Mouse (Mus musculus): ENCODE results near the gene Atf3.

Gene Atf3

GRCm38 (mm10) chr1:191217939-191218338, at the start of gene Atf3:
Gene Atf3, minus strand, starts transcription at chr1:191218039.
- DNase-seq (ENCODE audit: low read depth, low spot score), result no peak

GRCm38 (mm10) chr1:191267162-191267561, 49.3 kb upstream of the Atf3 start:
- no peak for DNase-seq (ENCODE audit: low read depth, low spot score)

- no peak for DNase-seq (ENCODE audit: low read depth, low spot score)
Measured at GRCm38 (mm10) chr1:191263471-191263870, 45.6 kb upstream of the Atf3 start.

DNA sequence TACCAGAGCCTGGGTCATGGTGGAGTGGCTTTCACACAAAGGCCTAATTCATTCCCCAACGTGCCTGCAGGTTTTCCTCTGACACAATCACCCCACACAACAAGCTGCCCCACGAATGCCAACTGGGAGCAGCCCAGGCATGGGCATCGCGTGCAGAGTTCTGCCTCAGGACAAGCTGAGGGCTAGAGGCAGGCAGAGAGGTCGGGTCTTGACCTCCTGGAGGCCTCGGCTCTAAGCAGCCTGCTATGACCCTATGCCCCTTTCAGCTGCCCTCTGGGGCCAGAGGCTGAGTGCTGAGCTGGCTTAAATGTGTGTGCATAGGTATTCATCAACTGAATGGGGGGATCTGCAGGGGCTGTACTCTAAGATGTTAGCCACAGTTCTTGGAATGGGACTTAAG, 44.0 kb upstream of the Atf3 start:
- no peak for DNase-seq (ENCODE audit: low read depth, low spot score)

GRCm38 (mm10) chr1:191259661-191260060, 41.8 kb upstream of the Atf3 start:
- DNase-seq (ENCODE audit: low read depth, low spot score), result no peak

GRCm38 (mm10) chr1:191259121-191259520, 41.3 kb upstream of the Atf3 start:
- DNase-seq (ENCODE audit: low read depth, low spot score), result no peak

DNA sequence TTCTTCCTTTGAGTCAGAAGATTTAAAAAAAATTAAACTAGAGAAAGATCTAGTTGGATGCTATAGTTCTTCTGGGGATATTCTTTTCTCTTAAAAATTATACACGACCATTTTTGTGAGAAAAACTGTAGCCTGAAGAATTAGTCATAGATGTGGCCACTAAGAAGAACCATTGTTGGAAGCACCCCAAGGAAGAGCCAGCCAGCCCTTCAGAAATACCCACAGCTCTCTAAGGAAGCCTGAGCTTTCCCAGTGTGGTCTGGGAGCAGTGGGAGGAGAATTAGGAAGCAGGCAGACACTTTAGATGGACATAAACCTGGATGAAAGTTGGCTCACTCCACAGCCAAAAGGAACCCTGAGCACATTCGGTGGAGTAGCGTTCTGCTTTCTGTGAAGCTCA, 40.7 kb upstream of the Atf3 start:
- no peak for DNase-seq (ENCODE audit: low read depth, low spot score)

GRCm38 (mm10) chr1:191257981-191258380, 40.1 kb upstream of the Atf3 start:
- DNase-seq (ENCODE audit: low read depth, low spot score), result no peak

DNA sequence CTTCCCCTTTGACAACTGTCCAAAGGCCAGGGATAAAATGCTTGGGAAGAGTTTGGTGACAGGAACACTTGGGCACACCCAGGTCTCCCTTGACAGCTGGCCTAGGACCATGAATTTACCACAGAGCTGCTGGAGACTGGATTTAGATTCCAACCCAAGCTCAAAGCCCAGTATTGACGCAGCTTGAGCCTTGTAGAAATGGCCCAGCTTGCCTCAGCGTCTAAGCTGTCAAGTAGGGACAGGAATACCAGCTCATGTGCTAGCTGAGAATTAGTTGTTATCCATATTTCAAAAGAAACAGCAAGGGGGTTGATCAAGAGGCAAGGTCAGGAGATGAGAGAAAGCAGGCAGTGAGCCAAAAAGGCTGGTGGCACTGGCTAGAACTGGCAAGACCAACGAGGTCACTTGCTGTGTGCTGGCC, 39.5 kb upstream of the Atf3 start:
- DNase-seq (ENCODE audit: low read depth, low spot score), result no peak

GRCm38 (mm10) chr1:191256566-191257350, 38.9 kb upstream of the Atf3 start:
- no peak for DNase-seq (ENCODE audit: low read depth, low spot score)

GRCm38 (mm10) chr1:191256134-191256533, 38.3 kb upstream of the Atf3 start:
- DNase-seq (ENCODE audit: low read depth, low spot score), result no peak

- no peak for DNase-seq (ENCODE audit: low read depth, low spot score)
Measured at GRCm38 (mm10) chr1:191254448-191254847, 36.6 kb upstream of the Atf3 start.

GRCm38 (mm10) chr1:191253636-191254035, 35.8 kb upstream of the Atf3 start:
- no peak for DNase-seq (ENCODE audit: low read depth, low spot score)

DNA sequence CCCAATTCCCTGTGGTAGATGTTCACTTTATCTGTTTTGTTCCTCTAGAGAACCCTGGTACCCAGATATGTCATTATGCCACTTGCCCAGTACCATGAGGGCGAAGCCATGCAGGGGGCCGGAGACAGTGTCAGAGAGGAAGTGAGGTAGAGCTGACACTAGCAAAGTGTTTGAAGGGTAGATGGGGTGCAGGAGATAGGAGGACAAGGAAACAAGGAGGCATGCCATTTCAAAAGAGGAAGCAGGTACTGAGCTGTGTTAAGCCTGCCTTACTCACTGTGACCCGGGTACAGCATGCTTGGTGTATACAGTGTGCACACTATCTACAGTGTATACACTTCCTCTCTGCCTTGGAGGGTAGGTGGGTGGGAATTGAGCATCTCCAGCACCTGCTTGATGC, 32.1 kb upstream of the Atf3 start:
- DNase-seq (ENCODE audit: low read depth, low spot score), result no peak

DNA sequence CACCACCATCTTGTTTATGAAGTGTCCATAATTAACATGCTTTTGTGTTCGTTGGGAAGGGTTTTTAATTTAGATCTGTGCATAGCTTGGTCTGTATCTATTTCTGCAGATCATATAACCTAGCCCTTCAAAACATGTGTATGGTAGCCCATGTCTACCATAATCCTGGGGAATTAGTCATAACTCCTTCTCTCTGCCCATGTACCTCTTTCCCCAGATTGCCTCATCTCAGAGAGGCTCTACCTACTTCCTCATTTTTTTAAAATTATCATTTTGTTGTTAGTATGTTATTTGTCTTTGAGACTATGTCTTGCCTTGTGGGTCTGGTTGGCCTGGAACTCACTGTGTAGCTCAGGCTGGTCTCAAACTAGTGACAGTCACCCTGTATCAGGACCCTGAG, 30.6 kb upstream of the Atf3 start:
- DNase-seq (ENCODE audit: low read depth, low spot score), result no peak

- DNase-seq (ENCODE audit: low read depth, low spot score), result no peak
Measured at GRCm38 (mm10) chr1:191247561-191247960, 29.7 kb upstream of the Atf3 start.

DNA sequence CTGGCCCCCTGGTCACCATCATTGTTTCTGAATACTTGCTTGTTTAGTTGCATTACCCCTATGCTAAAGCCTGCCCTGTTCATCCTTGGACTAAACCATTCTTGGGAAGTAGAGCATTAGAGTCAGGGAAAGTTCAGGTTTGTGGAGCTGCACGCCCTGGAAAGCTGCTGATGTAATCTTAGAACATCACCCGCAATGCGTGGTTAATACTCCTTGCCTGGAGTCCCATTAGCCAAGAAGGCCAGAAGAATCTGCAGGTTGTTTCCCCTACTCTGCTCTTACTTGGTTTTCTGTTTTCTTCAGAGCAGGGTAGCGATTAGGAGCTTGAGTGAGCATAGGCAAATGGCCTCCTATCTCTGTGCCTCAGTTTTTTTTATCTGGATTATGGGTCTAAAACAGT, 26.0 kb upstream of the Atf3 start:
- no peak for DNase-seq (ENCODE audit: low read depth, low spot score)

DNA sequence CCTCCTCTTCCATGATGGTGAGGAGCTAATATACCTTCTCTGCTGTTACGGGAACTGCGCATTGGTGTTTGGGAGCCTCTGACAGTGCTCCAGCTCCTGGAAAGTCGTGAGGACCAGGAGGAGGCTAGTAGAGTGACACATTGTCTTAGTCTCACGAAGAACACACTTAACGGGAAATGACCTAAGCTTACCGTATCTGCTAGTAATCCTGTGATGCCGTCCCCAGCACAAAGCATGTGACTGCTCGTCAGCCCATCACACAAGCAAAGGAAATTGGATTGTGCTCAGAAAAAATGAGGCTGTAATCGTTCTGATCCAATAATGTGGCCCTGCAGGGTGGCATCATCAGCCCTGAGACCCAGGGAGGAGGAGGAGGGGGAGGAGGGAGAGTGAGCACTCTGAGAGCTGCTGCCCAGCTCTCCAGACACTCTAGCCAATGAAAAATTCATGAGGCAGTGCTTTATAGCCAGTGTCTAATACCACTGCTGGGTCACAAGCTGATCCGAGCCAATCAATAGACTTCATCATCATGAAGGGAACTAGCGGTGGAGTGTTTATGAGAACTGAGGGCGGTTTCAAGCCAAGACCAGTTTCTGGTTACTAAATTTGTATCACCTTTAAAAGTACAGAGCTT, 24.3 kb upstream of the Atf3 start:
- no peak for DNase-seq (ENCODE audit: low read depth, low spot score)

DNA sequence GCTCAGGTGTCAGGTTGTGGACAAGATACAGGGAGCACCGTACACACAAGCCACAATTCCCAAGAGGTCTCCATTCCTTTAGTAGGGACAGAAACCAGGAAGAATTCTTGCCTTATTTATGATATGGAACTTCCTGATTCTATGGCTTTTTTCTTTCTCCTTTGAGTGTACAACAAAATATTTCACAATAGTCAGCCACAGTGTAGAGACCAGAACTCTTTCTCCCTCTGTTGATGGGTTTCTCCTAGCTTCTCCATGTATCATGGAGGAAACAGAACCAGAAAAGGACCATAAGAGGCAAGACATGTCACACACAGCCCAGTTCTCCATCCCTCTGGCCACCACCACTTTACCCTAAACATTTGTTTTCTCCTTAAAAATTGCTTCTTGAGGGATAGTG, 23.7 kb upstream of the Atf3 start:
- no peak for DNase-seq (ENCODE audit: low read depth, low spot score)

GRCm38 (mm10) chr1:191239602-191240001, 21.8 kb upstream of the Atf3 start:
- no peak for DNase-seq (ENCODE audit: low read depth, low spot score)

DNA sequence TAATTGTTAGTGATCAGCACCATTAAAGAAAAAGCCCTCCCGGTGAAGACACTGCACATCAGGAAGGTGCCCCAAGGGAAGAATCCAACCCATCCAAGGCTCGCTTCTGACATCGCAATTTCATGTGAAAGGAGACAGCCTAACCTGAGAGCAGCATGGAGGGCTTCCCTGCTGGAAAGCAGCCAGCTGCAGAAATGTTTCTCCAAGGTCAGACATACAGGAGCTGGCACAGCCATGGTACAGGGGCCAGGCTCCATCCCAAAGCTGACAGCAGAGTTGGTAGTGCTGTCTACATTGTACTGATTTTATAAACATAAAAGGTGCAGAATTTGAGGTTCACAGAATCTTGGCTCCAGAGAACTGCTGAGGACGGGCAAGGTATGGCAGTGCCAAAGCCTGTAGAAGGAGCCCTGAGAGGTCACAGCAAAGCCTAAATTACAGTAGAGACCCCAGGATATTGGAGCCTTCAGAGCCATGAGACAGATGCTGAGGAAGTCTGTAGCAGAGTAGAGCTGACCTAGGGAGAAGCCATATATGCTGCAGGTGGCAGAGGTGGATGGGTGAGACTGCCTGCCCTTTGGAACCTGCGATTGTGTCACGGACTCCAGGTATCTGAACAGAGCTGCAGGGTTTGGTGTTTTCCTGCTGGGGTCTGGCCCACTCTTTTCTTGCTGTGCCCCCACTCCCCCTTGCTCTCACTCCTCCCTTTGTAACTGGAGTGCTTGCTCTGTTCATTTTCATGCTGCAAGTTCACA, 18.1 kb upstream of the Atf3 start:
- no peak for DNase-seq (ENCODE audit: low read depth, low spot score)

DNA sequence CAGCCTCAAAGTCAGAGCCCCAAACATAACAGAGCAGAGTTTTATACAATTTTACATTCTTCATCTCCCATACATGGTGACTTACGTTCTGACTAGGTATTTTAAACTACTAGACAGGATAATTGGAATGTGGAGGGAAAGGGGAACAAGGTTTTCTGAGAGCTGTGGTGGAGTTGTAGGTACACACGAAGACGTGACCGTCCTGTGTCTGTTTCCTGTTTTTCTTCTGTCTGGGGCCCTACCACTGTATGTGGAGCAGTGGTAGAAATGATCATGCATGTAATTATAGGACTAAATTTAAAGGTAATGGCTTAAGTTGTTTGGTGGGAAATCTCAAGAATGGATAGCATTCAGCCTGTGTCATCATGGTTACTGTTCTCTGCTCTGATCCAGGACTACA, 17.0 kb upstream of the Atf3 start:
- DNase-seq (ENCODE audit: low read depth, low spot score), result no peak

Measured in embryo, embryonic 11.5 days (tissue).